Mouse (Mus musculus): ENCODE measurements around the gene Ahrr. TPM values are rescaled to one million over a fixed set of nuclear protein-coding genes. Genes with fewer than 3 reads are reported as not detected.

Gene Ahrr
- total RNA-seq, 2 experiments from 2014 or later, result 0.02 to 0.25 TPM

GRCm38 (mm10) chr13:74245214-74245898 lies 46.8 kb downstream of the Ahrr start:
- ATAC-seq (replicated peaks; ENCODE audit: poor library complexity), result peak; percentile 72

DNA sequence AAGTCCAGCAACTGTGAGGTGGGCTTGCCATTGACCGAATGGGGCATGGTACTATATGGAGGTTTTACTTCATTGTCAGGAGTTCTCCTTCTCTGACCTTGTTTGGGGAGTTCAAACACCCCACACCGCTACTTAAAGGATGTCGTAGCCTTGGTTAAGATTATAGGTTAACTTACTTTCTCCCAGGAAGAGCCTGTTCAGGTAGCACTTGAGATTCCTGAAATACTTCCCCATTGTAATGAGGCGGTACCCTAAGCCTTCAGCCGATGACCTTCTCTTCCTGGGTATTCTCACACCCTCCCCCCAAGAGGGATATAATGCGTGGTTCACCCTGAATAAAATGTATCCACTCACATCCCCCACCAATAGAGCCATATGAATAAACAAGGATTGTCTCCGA lies 54.6 kb downstream of the Ahrr start:
- no peak for ATAC-seq (replicated peaks; ENCODE audit: poor library complexity)

DNA sequence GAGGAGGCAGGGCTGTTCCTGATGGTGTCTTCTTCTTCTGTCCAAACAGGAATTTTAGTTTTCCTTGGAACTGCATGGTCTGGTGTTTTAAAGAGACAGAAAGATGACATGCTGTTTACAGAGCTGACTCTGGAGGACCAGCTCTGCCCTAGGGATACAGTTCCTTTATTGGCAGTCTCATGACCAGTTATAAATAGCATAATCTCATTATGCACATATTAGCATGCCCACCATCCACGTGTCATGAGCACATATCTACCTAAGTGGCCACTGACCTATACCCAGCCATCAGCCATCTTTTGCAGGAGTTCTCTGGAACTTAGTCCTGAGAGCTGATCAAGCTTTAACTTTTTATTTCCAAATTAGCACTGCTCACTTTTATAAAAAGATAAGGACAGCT lies 71.5 kb downstream of the Ahrr start:
- no peak for ATAC-seq (replicated peaks; ENCODE audit: poor library complexity)

DNA sequence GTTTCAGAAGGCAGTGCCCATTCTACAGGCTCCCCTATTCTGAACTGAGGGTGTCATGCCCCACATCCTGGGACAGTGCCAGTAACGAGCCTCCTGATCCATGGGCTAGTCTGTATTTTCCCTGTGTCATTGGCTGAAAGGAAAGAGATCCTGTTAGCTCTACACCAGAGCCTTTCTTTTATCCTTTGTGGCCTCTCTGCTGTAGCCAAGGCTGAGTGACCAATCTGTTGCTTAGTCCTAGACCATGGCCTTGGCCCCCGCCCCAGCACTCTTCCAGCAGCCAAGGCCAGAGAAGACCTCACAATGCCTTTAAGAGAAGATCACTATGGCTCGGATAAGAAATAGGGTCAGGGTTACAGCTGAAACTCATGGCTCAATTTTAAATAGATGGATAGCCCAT lies 73.7 kb downstream of the Ahrr start:
- ATAC-seq (replicated peaks; ENCODE audit: poor library complexity), result no peak

- ATAC-seq (replicated peaks; ENCODE audit: poor library complexity), result peak; percentile 30
Measured at GRCm38 (mm10) chr13:74208986-74209345, 83.2 kb downstream of the Ahrr start.

GRCm38 (mm10) chr13:74208317-74208985 lies 83.7 kb downstream of the Ahrr start, which contains the start of gene Exoc3:
Gene Exoc3, minus strand, starts transcription at chr13:74208732.
- ATAC-seq (replicated peaks; ENCODE audit: poor library complexity), result peak; percentile 98

DNA sequence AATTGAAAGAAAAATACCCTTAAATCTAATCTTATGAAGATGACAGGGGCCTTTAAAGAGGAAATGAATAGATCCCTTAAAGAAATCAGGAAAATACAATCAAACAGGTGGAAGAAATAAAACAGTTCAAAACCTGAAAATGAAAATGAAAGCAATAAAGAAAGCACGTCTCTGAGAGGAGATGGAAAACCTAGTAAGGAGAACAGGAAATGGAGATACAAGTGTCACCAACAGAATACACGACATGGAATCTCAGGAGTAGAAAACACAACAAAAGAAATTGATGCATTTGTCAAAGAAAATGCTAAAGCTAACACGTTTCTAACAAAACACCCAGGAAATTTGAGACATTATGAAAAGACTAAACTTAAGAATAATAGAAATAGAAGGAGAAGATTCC lies 95.7 kb downstream of the Ahrr start:
- no peak for ATAC-seq (replicated peaks; ENCODE audit: poor library complexity)

DNA sequence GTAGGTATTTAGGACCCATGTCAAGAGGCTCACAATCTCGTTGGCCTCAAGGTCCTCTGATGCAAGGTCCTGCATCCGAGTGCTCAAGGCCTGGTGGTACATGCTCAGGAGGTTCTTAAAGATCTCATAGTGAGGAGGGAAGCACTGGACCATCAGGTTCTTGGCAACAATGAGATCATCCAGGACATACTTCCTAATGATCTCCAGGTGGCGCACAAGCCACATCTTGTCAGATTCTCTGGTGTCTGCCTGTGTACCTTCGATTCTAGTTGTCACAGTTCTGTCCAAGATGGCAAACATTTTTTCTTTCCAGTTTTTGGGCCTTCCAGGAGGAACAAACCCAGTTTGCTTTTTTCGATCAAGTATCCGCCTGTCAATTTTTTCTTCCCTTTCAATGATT lies 99.5 kb downstream of the Ahrr start:
- peak; percentile 84 for ATAC-seq (replicated peaks; ENCODE audit: poor library complexity)

DNA sequence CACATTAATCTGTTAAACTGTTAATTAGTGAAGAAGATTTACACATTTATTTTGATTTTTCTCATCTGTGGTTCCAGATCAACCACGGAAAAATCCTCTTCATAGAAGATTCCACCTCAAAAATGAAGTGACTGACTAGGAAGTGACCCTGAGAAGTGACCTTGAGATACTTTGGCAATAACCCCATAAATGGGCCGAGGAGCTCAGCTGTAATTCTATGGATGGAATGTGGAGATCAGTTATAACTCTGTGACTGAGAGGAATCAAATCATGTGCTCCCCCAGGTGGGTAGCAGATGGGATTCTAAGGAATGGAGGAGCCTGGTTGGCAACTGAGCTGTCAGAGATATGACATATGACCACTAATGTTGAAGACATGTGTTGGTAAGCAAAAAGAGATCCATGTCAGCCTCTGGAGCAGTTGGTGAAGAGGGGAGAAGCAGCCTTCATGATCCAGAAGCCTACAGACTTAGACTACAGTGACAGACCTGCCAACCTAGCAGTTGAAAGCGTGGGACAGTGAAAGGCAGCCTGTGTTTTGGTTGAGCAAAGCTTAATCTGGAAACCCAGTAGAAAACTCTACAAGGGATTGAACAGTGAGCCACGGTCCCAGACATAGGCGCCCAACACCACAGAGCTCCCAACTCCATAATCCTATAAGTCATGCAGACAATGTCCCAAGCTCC lies 109.0 kb downstream of the Ahrr start:
- no peak for ATAC-seq (replicated peaks; ENCODE audit: poor library complexity)

DNA sequence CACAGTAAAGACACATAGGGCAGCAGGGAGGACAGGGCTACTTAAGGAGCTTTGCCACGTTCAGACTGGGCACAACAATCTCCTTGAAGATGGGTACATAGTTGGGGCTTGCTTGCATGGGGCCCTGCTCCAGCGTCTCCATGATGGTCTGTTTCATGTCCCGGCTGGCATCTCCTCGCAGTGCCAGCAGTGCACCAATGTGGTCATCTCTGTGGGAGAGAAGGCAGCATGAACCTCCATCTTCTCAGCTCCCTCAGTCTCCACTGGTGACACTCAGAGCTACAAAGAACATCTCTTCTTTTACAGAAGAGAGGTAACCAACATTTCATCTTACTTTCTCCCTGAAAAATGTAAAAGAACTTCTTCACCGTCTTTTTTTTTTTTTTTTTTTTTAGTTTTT lies 120.1 kb downstream of the Ahrr start:
- no peak for ATAC-seq (replicated peaks; ENCODE audit: poor library complexity)

DNA sequence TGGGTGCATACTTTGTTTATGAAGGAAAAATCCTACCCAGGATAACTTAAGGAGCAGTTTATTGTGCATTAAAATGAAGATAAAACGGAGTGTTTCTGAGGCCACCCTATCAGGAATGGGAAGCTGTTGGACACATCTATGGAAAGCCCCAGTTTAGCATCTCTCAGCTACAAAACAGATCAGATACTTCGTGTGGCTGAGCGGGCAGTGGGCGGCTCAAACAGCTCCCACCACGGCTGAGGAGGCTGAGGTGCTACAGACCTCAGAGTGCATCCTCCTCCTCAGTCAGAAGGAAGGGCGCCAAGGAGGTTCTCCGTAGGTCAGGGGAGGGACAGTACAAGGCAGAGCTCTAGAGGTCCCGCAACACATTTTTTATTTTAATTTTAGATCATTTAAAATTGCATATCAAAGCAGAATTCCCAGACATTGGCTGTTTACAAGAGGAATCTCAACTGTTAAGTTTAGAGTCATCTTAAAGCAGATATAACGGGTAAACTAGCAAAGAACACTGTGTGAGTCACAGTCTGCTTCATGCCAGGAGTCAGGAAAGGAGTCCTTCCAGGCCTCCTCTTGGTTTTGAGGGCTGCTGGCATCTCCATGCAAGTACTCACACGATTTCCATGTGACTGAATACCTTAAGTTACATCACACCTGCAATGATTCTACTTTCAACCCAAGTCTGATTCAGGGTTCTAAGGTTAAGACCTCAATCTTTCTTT lies 122.5 kb downstream of the Ahrr start:
- no peak for ATAC-seq (replicated peaks; ENCODE audit: poor library complexity)

DNA sequence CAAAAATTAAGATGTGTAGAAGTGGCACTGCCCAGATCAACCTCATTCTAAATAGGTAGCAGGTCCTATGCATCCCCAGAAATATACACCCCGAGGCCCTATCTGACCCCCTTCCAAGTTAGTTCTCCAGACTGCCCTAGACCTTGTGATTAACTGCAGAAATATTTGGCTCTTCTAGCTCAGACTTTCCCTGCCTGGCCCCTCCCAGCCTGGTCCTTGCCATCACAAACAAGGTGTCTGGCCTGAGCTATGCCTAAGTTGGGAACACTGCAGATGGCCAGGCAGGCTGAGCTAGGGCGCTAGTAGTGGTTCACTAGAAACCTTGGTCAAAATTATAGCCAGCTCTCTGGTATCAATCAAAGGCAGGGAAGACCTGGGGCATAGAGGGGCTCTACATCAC lies 124.6 kb downstream of the Ahrr start:
- no peak for ATAC-seq (replicated peaks; ENCODE audit: poor library complexity)

DNA sequence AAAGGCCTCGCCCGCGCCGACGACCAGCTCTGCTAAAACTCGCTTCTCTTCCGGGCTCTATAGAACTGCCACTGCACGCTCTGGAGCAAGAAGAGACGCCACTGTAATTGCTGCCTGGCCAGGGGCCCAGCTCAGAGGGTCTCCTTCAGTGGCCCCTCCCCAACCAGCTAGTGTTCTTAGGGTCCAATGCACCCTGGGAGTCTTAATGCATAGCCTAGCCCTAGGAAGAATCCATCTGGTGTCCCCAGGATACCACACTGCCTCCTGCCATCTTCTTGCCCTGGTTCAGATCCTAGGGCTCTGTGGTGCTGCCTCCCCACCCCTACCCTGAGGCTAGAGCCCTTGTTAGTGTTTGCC lies 125.1 kb downstream of the Ahrr start:
- ATAC-seq (replicated peaks; ENCODE audit: poor library complexity), result peak; percentile 5; the same call in 1 of the 2 replicates

DNA sequence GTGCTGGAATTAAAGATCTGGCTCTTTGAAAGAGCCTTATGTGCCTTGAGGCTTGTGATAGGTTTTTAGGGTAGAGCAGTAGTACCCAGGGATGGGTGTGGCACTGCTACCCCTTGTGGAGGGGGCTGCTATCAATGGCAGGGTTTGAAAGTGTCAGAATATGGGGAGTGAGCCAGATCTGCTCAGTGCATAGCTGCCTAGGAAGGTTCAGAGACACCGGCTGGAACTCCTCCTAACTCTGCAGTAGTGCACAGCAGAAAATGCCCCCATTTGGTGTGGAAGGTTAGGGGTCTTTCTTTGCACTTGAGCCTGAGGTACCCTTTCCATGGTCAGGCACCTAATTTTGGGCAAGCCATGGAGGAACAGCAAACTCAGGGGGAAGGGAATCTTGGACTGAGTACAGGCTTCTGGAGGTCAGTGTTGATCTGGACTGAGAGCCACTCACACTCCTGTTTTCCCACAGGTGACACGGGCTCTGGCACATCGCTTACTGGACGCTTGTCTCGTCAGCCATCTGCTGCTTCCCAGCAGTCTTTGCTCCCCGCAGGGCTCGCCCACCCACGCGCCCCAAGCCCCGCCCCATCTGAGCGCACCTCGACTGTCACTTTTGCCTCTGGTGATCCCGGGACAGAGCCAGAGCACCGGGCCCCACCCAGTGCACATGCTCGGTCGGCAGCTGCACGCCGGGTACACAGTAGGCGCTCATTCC lies 125.6 kb downstream of the Ahrr start:
- ATAC-seq (replicated peaks; ENCODE audit: poor library complexity), result peak; percentile 93

Other genes with a start within 250 kb of the Ahrr start
- gene Cep72, start 230.0 kb downstream of the Ahrr start, total RNA-seq (2015), result 9.9 and 13.8 TPM in 2 replicates
- 11.0 and 12.6 TPM in 2 replicates for gene Cep72, start 230.0 kb downstream of the Ahrr start, total RNA-seq (2017)
- gene Slc9a3, start 170.9 kb downstream of the Ahrr start, total RNA-seq (2015), result not detected in 2 replicates
- gene Slc9a3, start 170.9 kb downstream of the Ahrr start, total RNA-seq (2017), result not detected in 2 replicates
- gene Exoc3, start 83.6 kb downstream of the Ahrr start, total RNA-seq (2015), result 19.5 and 24.5 TPM in 2 replicates
- 27.9 and 43.2 TPM in 2 replicates for gene Exoc3, start 83.6 kb downstream of the Ahrr start, total RNA-seq (2017)
- 160 and 162 TPM in 2 replicates for gene Pdcd6, start 25.2 kb upstream of the Ahrr start, total RNA-seq (2015)
- gene Pdcd6, start 25.2 kb upstream of the Ahrr start, total RNA-seq (2017), result 112 and 116 TPM in 2 replicates
- gene Sdha, start 57.9 kb upstream of the Ahrr start, total RNA-seq (2015), result 227 and 229 TPM in 2 replicates
- 304 and 374 TPM in 2 replicates for gene Sdha, start 57.9 kb upstream of the Ahrr start, total RNA-seq (2017)
- gene Ccdc127, start 58.0 kb upstream of the Ahrr start, total RNA-seq (2015), result 43.0 and 45.9 TPM in 2 replicates
- gene Ccdc127, start 58.0 kb upstream of the Ahrr start, total RNA-seq (2017), result 39.0 and 78.5 TPM in 2 replicates
- gene Lrrc14b, start 71.7 kb upstream of the Ahrr start, total RNA-seq (2015), result not detected in 2 replicates
- gene Lrrc14b, start 71.7 kb upstream of the Ahrr start, total RNA-seq (2017), result not detected in 2 replicates
- gene Zfp72, start 98.5 kb upstream of the Ahrr start, total RNA-seq (2015), result 3.6 and 7.1 TPM in 2 replicates
- 5.4 and 8.7 TPM in 2 replicates for gene Zfp72, start 98.5 kb upstream of the Ahrr start, total RNA-seq (2017)
- gene Ftl1-ps1, start 107.4 kb upstream of the Ahrr start, total RNA-seq (2015), result 79.9 and 83.8 TPM in 2 replicates
- gene Ftl1-ps1, start 107.4 kb upstream of the Ahrr start, total RNA-seq (2017), result 14.8 and 15.2 TPM in 2 replicates
- 20.5 and 23.0 TPM in 2 replicates for gene Zfp825, start 201.7 kb upstream of the Ahrr start, total RNA-seq (2015)
- 7.1 and 8.2 TPM in 2 replicates for gene Zfp825, start 201.7 kb upstream of the Ahrr start, total RNA-seq (2017)

Measured in megakaryocyte progenitor cell, adult 5-6 weeks (primary cell).